Mouse (Mus musculus) G1E-ER4 (cell line): ENCODE measurements around the gene Rpl13. TPM values are rescaled to one million over a fixed set of nuclear protein-coding genes. Genes with fewer than 3 reads are reported as not detected.

ENCODE experiments used
- GATA1 ChIP-seq: IDR thresholded peaks from one replicate; pipeline ENCODE4 v1.8.0; 2012; ENCODE audit warnings: low read length, inconsistent platforms
- polyA plus RNA-seq: library from polyadenylated mRNA; stranded (reverse); fragments of >175 nt; gene quantifications from 2 replicates; pipeline ENCODE4 v1.2.3, GENCODE M21; 2012

The Rpl13 gene
- polyA plus RNA-seq, 1 experiment, result 4,864 TPM

GRCm38 (mm10) chr8:123103285-123103684, 1.1 kb downstream of the Rpl13 start:
- TF ChIP-seq GATA1, result no peak

GRCm38 (mm10) chr8:123104046-123104767, 2.1 kb downstream of the Rpl13 start:
- TF ChIP-seq GATA1, result no peak

GRCm38 (mm10) chr8:123105553-123106326, 3.6 kb downstream of the Rpl13 start:
- no peak for TF ChIP-seq GATA1

- TF ChIP-seq GATA1, result no peak
Observed at GRCm38 (mm10) chr8:123106531-123106930, 4.4 kb downstream of the Rpl13 start.

- TF ChIP-seq GATA1, result no peak
Observed at GRCm38 (mm10) chr8:123108010-123108409, 5.9 kb downstream of the Rpl13 start.

- no peak for TF ChIP-seq GATA1
Observed at GRCm38 (mm10) chr8:123108953-123109352, 6.8 kb downstream of the Rpl13 start.

GRCm38 (mm10) chr8:123110649-123111048, 8.5 kb downstream of the Rpl13 start:
- TF ChIP-seq GATA1, result no peak

- TF ChIP-seq GATA1, result no peak
Observed at GRCm38 (mm10) chr8:123112892-123113291, 10.7 kb downstream of the Rpl13 start.

GRCm38 (mm10) chr8:123113908-123114469, 11.8 kb downstream of the Rpl13 start:
- TF ChIP-seq GATA1, result peak; percentile 49

GRCm38 (mm10) chr8:123114644-123115043, 12.5 kb downstream of the Rpl13 start:
- no peak for TF ChIP-seq GATA1

GRCm38 (mm10) chr8:123117127-123117731, 15.1 kb downstream of the Rpl13 start, which contains the start of gene Cpne7:
Gene Cpne7, plus strand, starts transcription at chr8:123117374.
- no peak for TF ChIP-seq GATA1

GRCm38 (mm10) chr8:123117744-123118143, 15.6 kb downstream of the Rpl13 start:
- no peak for TF ChIP-seq GATA1

GRCm38 (mm10) chr8:123122059-123122458, 19.9 kb downstream of the Rpl13 start:
- no peak for TF ChIP-seq GATA1

- TF ChIP-seq GATA1, result no peak
Observed at GRCm38 (mm10) chr8:123122670-123123069, 20.5 kb downstream of the Rpl13 start.

GRCm38 (mm10) chr8:123126193-123126816, 24.2 kb downstream of the Rpl13 start:
- no peak for TF ChIP-seq GATA1

- no peak for TF ChIP-seq GATA1
Observed at GRCm38 (mm10) chr8:123131041-123131440, 28.9 kb downstream of the Rpl13 start.

GRCm38 (mm10) chr8:123132953-123133352, 30.8 kb downstream of the Rpl13 start:
- no peak for TF ChIP-seq GATA1
